Mouse (Mus musculus) limb, embryonic 10.5 days (tissue): ENCODE data around the gene Apoh. TPM values are rescaled to one million over a fixed set of nuclear protein-coding genes. Genes with fewer than 3 reads are reported as not detected.

ENCODE experiments used
- DNase-seq: peaks from one replicate; pipeline ENCODE4 v3.0.0-alpha.2; 2017; ENCODE audit warnings: low spot score
- H3K27ac ChIP-seq: fragments of 300-500 bp; sonication (generic); 2 replicates; pipeline ENCODE4 v1.5.1; 2016; ENCODE audit warnings: mild to moderate bottlenecking
- H3K27me3 ChIP-seq: fragments of 300-500 bp; sonication (generic); 2 replicates; pipeline ENCODE4 v1.6.1; 2016; ENCODE audit warnings: low read depth, mild to moderate bottlenecking; ENCODE audit not compliant: poor library complexity, severe bottlenecking
- H3K36me3 ChIP-seq: fragments of 300-500 bp; sonication (generic); 2 replicates; pipeline ENCODE4 v1.6.1; 2016; ENCODE audit warnings: mild to moderate bottlenecking, moderate library complexity
- H3K4me1 ChIP-seq: fragments of 300-500 bp; sonication (generic); 2 replicates; pipeline ENCODE4 v1.6.1; 2016
- H3K4me3 ChIP-seq: fragments of 300-500 bp; sonication (generic); 2 replicates; pipeline ENCODE4 v1.5.1; 2016; ENCODE audit warnings: mild to moderate bottlenecking, moderate library complexity
- H3K9me3 ChIP-seq: fragments of 300-500 bp; sonication (generic); replicated peaks from 2 replicates; pipeline ENCODE4 v1.6.1; 2016; ENCODE audit warnings: mild to moderate bottlenecking
- WGBS: fragments of 180-500 bp; shearing (Covaris S2); methylation state at CpG from one replicate; pipeline ENCODE4 v1.1.7; 2016; 5-methylcytosine and 5-hydroxymethylcytosine counted together
- polyA plus RNA-seq: library from polyadenylated mRNA; unstranded; fragments of >200 nt; fragmentation: Nextera tagmentation; extraction: Ambion mirVana; gene quantifications from 2 replicates; pipeline ENCODE4 v1.2.1, GENCODE M21; 2016

Apoh gene
- polyA plus RNA-seq = not detected in 2 replicates

- Histone ChIP-seq H3K9me3 (no peaks in the 10 kb centered on the region), H3K4me3 (peak within 1 kb of the TSS; percentile 83), H3K27me3 (peaks cover 53% of the 10 kb centered on the region), H3K36me3 (no peaks in the 10 kb centered on the region), H3K4me1 (peaks cover 20% of the 10 kb centered on the region), H3K27ac (peak within 1 kb of the TSS; percentile 93)
- under 1% methylated on average over 75 of the region's 75 CpGs for WGBS
- peak; percentile 66 for DNase-seq
Observed at GRCm38 (mm10) chr11:108342781-108343768, at the start of gene Apoh. Gene Apoh, plus strand, starts transcription at chr11:108343354.

DNA sequence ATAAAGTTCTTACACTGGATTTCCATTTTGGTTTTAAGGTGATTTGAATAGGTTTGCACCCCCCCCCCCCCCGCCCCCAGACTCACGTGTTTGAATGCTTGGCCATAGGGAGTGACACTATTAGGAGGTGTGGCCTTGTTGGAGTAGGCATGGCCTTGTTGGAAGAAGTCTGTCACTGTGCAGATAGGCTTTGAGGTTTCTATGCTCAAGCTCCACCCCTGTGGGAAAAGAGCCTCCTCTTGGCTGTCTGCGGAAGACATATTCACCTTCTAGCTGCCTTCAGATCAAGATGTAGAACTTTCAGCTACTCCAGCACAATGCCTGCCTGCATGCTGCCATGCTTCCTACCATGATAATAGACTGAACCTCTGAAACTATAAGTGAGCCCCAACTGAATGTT is 49.3 kb upstream of the Apoh start:
- H3K27me3 ChIP-seq = no peaks in the 10 kb centered on the region
- H3K36me3 ChIP-seq = no peaks in the 10 kb centered on the region
- 75% methylated on average over 3 of the region's 3 CpGs for WGBS

GRCm38 (mm10) chr11:108294305-108294813 is 48.8 kb upstream of the Apoh start:
- no peak for DNase-seq
- Histone ChIP-seq H3K4me3 (no peak overlapping the region), H3K36me3 (no peaks in the 10 kb centered on the region), H3K27me3 (no peaks in the 10 kb centered on the region), H3K9me3 (no peaks in the 10 kb centered on the region), H3K4me1 (no peaks in the 10 kb centered on the region), H3K27ac (no peak overlapping the region)
- 94% methylated on average over 12 of the region's 12 CpGs for WGBS

More for the DNA sequence above, 49.3 kb upstream of the Apoh start:
- no peaks in the 10 kb centered on the region for H3K4me1 ChIP-seq
- no peak overlapping the region for H3K4me3 ChIP-seq
- no peaks in the 10 kb centered on the region for H3K9me3 ChIP-seq
- no peak overlapping the region for H3K27ac ChIP-seq
- DNase-seq = no peak

GRCm38 (mm10) chr11:108295373-108295772 is 47.8 kb upstream of the Apoh start:
- peaks cover 7% of the 10 kb centered on the region; the same call in 1 of the 2 replicates for H3K4me1 ChIP-seq
- no peaks in the 10 kb centered on the region for H3K9me3 ChIP-seq
- H3K27me3 ChIP-seq = no peaks in the 10 kb centered on the region
- no peaks in the 10 kb centered on the region for H3K36me3 ChIP-seq
- no peak overlapping the region for H3K4me3 ChIP-seq
- no peak overlapping the region for H3K27ac ChIP-seq
- DNase-seq = no peak

GRCm38 (mm10) chr11:108297956-108298355 is 45.2 kb upstream of the Apoh start:
- no peak overlapping the region for H3K4me3 ChIP-seq
- 70% methylated on average over 8 of the region's 8 CpGs for WGBS
- DNase-seq = no peak
- H3K4me1 ChIP-seq = peaks cover 27% of the 10 kb centered on the region
- H3K27me3 ChIP-seq = no peaks in the 10 kb centered on the region
- H3K9me3 ChIP-seq = no peaks in the 10 kb centered on the region
- H3K36me3 ChIP-seq = no peaks in the 10 kb centered on the region
- H3K27ac ChIP-seq = no peak overlapping the region

DNA sequence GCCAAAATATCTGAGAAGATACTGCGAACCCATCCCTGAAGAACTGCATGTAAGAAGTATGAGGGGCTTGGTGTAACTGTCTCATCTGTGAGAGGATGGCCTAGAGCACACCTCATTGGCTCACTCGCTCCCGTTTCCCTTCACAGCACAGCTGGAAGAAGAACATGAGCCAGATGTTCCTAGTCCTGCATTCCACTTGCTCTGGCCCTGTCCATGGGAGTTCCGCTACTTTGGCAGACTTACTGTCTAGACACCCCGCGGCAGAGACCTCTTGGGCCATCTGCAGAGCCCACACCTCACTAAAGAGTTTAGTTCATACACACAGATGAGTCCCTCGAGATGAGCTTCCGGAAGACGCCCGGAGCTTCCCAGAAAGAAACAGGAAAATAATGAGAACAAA is 43.2 kb upstream of the Apoh start:
- H3K4me1 ChIP-seq = peaks cover 27% of the 10 kb centered on the region
- no peak overlapping the region for H3K4me3 ChIP-seq
- 91% methylated on average over 10 of the region's 10 CpGs for WGBS
- no peaks in the 10 kb centered on the region for H3K9me3 ChIP-seq
- H3K27me3 ChIP-seq = no peaks in the 10 kb centered on the region
- DNase-seq = no peak
- H3K27ac ChIP-seq = no peak overlapping the region
- no peaks in the 10 kb centered on the region for H3K36me3 ChIP-seq

DNA sequence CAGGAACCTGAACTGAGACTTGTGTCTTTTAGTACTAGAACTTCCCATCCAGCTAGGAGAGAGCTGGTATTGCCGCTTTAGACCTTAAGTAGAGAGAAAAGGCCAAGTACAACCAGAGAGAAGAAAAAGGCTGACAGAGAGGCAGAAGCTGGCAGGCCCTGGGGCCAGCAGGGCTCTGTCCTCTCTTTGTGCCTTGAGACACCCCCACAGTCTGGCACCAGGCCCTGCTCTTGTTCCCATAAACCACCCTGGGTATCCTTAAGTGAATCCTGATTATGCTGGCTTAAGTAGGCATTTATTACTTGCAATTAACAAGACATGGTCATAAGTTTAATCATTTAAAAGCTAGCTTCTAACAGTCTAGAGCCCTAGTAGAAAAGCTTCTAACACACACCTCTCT is 42.7 kb upstream of the Apoh start:
- no peaks in the 10 kb centered on the region for H3K9me3 ChIP-seq
- 95% methylated on average over 1 of the region's 1 CpGs for WGBS
- no peak overlapping the region for H3K4me3 ChIP-seq
- H3K27ac ChIP-seq = no peak overlapping the region
- peaks cover 27% of the 10 kb centered on the region for H3K4me1 ChIP-seq
- H3K36me3 ChIP-seq = no peaks in the 10 kb centered on the region
- DNase-seq = no peak
- no peaks in the 10 kb centered on the region for H3K27me3 ChIP-seq

DNA sequence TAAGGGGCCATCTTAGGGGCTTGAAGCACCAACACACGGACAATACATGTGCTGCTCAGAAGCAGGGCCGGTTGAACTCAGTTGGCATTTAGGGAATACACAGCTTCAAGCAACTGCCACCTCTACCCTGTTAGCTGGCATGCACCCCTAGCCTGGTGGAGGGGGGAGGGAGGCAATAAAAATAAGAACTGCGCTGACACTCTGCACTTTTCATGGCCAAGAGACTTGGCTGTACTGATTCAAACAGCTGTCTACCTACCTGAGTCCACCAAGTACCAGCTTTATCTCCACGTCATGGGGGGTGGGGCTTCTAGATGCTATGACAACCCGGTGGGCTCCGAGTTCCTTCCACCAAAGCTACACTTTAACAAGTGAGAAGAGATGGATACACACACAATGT is 42.1 kb upstream of the Apoh start:
- no peak overlapping the region for H3K27ac ChIP-seq
- H3K27me3 ChIP-seq = no peaks in the 10 kb centered on the region
- H3K4me1 ChIP-seq = peaks cover 27% of the 10 kb centered on the region

GRCm38 (mm10) chr11:108301796-108302490 is 41.2 kb upstream of the Apoh start:
- Histone ChIP-seq H3K4me3 (no peak overlapping the region), H3K27me3 (no peaks in the 10 kb centered on the region), H3K27ac (no peak overlapping the region), H3K4me1 (peaks cover 27% of the 10 kb centered on the region), H3K9me3 (no peaks in the 10 kb centered on the region), H3K36me3 (no peaks in the 10 kb centered on the region)
- no peak for DNase-seq
- 74% methylated on average over 10 of the region's 10 CpGs for WGBS

More for the DNA sequence above, 42.1 kb upstream of the Apoh start:
- no peak for DNase-seq
- Histone ChIP-seq H3K4me3 (no peak overlapping the region), H3K36me3 (no peaks in the 10 kb centered on the region), H3K9me3 (no peaks in the 10 kb centered on the region)
- WGBS = 89% methylated on average over 6 of the region's 6 CpGs

GRCm38 (mm10) chr11:108303787-108304186 is 39.4 kb upstream of the Apoh start:
- Histone ChIP-seq H3K9me3 (no peaks in the 10 kb centered on the region), H3K27ac (no peak overlapping the region), H3K36me3 (no peaks in the 10 kb centered on the region), H3K4me1 (peaks cover 27% of the 10 kb centered on the region), H3K4me3 (no peak overlapping the region), H3K27me3 (no peaks in the 10 kb centered on the region)
- DNase-seq = no peak
- WGBS = 92% methylated on average over 4 of the region's 4 CpGs

GRCm38 (mm10) chr11:108307258-108307657 is 35.9 kb upstream of the Apoh start:
- no peaks in the 10 kb centered on the region for H3K27me3 ChIP-seq
- no peaks in the 10 kb centered on the region for H3K9me3 ChIP-seq
- DNase-seq = no peak
- H3K4me3 ChIP-seq = no peak overlapping the region
- no peaks in the 10 kb centered on the region for H3K36me3 ChIP-seq
- peaks cover 7% of the 10 kb centered on the region; the same call in 1 of the 2 replicates for H3K4me1 ChIP-seq
- 68% methylated on average over 7 of the region's 7 CpGs for whole genome bisulfite sequencing
- H3K27ac ChIP-seq = no peak overlapping the region

DNA sequence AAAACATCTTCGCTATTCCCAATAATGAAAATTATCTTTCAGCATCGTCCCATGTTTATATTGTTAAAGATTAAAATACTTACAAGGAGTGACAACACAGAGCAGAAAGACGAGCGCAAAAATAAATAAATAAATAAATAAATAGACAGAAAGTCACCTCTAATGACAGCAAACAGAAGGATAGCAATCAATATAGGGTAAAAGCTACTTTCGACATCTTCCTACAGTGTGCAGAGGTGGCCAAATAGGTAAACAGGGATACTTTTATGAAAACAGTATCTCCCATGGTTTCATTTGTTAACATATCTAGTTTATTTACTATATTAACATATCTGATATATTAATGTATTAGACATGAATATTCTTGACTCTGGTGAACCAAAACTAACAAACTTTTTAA is 34.9 kb upstream of the Apoh start:
- WGBS = 97% methylated on average over 5 of the region's 5 CpGs
- no peaks in the 10 kb centered on the region for H3K27me3 ChIP-seq
- H3K9me3 ChIP-seq = no peaks in the 10 kb centered on the region
- no peak overlapping the region for H3K4me3 ChIP-seq
- H3K4me1 ChIP-seq = peaks cover 3% of the 10 kb centered on the region; the same call in 1 of the 2 replicates
- H3K27ac ChIP-seq = no peak overlapping the region
- no peak for DNase-seq
- H3K36me3 ChIP-seq = no peaks in the 10 kb centered on the region

- no peak for DNase-seq
Observed at GRCm38 (mm10) chr11:108309791-108310190, 33.4 kb upstream of the Apoh start.

More at GRCm38 (mm10) chr11:108309791-108310190, 33.4 kb upstream of the Apoh start:
- Histone ChIP-seq H3K27ac (no peak overlapping the region), H3K9me3 (no peaks in the 10 kb centered on the region), H3K4me3 (no peak overlapping the region), H3K27me3 (no peaks in the 10 kb centered on the region), H3K36me3 (no peaks in the 10 kb centered on the region), H3K4me1 (peaks cover 3% of the 10 kb centered on the region; the same call in 1 of the 2 replicates)
- WGBS = 88% methylated on average over 5 of the region's 5 CpGs
